Mouse (Mus musculus) gastrocnemius, adult 8-10 months (tissue): Measurements from ENCODE around the gene Ipo8. TPM values are rescaled to one million over a fixed set of nuclear protein-coding genes. Genes with fewer than 3 reads are reported as not detected.

Source experiments
- DNase-seq, 2 experiments: peaks; one replicate each; pipeline ENCODE4 v3.0.0; 2022; ENCODE audit warnings: low spot score in 2 of 2
- total RNA-seq, 4 experiments: library from RNA; stranded (reverse); gene quantifications; 2 replicates each; pipeline ENCODE4 v1.2.4; 2022

Ipo8 gene
- total RNA-seq, result 10 to 100 TPM; 15.8 to 20.4 (median 18.1) TPM

DNA sequence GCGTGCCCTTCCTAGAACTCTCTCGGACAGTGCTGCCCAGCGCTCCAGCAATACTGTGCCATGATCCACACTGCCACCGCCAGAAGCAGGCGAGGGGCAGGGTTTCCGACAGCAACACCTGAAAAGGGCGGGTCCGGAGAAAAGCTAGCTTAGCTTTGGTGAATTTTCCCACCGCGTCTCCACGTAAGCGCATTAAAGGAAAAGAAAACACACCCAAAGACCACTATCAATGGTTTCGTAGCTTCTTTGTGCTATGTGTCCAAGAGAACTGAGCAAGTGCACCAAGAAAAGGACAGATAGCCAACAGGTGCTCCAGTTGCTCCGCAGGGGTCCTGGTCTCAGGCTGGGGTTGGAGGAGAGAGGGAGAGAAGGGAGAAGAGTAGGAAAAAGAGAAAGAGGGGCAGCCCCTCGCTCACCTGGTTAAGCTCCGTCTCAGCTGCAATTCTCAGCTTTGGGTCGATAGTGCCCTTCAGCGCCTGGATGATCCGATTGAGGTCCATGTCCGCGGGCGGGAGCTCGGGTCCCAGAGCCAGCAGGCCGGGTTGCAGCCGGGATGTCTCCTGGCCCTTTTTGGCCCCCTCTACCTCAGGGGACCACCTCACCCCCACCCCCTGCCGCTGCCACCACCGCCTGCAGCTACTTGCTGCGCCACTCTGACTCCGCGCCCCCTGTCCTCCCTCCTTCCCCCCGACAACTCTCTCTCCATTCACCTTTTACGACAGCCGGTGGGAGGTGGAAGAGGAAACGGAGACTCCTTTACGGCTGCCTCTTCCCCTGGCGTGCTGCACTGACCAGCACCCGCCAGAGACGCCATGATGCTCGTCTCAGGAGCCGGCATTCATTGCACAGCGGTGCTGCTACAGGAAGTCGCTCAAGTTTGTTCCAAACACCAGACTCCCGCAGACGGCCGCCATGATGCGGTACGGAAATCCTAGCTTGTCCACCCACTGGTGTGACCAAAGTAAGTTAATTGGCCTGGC is at the start of gene Ipo8:
Gene Ipo8, minus strand, starts transcription at position 720 of the 980 bp plus-strand sequence.
- peak; percentile 85 to 88 for DNase-seq

DNA sequence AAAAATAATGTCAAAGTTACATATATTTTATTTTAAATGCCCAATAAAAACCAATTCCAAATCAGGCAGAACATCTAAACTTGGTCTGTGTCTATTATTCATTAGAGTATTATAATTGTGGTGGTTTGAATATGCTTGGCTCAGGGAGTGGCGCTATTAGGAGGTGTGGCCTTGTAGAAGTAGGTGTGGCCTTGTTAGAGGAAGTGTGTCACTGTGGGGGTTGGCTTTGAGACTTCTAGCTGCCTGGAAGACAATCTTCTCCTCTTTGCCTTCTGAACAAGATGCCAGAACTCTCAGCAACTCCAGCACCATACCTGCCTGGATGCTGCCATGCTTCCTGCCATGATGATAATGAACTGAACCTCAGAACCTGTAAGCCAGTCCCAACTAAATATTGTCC is 42.6 kb upstream of the Ipo8 start:
- no peak for DNase-seq

DNA sequence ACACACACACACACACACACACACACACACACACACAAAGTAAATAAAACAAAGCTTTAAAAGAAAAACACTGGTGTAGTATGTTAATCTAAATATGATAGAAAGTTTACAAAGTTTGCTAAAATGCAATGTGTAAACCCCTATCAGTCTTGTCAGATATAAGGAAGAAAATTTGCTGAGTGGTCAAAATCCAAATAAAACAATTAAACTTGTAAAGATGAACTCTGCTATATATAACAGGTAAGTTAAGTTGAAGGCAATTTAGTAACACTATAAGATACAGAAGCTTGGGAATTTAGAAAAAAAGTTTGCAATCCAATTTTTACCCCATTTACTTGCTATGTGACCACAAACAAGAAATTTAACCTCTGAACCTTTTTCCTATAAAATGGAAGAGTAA is 14.4 kb upstream of the Ipo8 start:
- DNase-seq, result no peak

DNA sequence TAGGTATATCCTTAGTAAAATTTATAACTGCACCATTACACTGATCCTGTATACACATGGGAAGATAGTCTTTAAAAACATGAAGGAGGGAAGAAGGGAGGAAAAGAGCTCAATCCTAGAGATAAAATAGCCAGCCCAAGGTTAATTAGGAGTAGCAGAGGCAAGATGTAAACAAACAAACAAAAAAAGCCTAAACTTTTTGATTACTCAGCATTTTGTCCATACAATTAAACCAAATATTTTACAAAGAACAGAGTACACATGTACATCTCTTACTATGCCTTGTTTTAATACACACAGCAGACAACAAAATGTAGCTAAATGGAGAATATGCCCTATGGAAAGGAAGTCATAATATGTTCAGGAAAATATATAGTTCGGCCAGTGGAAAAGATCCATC is 10.5 kb upstream of the Ipo8 start:
- no peak for DNase-seq

DNA sequence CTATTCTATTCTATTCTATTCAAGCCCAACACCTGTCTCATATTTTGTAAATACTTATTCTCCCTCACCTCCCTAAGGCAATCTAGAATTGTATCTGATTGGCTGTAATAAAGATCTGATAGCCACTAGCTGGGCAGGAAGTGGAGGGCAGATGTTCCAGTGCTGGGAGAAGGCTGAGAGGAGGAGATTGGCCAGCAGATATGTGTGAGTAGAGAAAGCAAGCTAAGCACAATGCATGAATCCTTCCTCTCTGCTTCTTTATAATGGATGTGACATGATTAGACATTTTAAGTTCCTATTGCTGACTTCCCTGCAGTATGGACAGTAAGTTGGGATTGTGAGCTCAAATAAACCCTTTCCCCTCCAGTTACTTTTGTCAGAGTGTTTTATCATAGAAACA is 7.2 kb upstream of the Ipo8 start:
- no peak for DNase-seq

DNA sequence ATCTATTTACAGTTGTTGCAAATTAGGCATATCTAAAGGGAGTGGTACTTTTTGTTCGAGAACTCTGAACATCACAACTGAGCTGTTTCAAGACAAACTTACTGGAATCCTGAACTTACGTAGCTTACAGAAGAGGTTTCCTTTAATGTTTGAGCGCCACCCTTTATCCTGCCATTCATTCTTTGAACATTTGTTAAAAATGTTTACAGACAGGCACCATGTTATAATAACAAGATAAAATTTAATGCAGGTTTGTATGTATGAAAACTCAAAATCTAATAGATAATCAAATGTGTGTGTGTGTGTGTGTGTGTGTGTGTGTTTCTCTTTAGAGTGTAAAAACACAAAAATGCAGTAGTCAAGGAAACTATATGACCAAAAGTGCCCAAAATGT is 458 bp upstream of the Ipo8 start:
- DNase-seq, result no peak

DNA sequence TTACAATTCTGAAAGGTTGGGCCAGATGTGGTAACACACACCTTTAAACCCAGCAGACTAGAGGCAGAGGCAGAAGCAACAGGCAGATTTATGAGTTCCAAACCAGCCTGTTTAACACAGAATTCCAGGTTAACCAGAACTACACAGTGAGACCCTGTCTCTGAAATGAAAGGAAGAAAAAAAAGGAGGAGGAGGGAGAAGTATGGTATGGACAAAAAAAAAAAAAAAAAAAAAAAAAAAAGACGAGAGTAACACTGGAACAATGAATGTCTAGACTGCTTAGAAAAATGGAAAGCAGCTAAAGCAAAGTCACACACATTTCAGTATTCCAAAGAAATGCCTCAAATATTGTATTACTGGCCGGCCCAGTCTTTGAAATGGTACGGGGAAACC is 916 bp downstream of the Ipo8 start:
- no peak for DNase-seq

DNA sequence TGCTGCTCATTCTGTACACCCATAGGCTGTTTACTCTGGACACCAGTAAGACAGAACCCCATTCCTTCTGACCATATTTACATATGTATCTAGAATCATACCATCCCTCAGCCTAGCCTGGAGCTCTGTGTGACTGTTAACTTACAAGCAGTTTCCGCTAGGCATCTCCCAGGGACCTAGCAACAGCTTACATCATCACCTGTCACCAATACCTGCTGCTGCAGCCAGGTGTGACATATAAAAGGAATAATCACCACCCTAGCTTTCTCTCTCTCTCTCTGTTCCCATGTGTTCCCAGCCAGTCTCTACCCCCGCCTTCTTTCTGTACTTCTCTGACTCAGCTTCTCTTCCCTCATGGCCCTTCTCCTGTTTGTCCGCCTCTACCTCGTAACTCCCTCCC is 5.1 kb downstream of the Ipo8 start:
- no peak for DNase-seq

DNA sequence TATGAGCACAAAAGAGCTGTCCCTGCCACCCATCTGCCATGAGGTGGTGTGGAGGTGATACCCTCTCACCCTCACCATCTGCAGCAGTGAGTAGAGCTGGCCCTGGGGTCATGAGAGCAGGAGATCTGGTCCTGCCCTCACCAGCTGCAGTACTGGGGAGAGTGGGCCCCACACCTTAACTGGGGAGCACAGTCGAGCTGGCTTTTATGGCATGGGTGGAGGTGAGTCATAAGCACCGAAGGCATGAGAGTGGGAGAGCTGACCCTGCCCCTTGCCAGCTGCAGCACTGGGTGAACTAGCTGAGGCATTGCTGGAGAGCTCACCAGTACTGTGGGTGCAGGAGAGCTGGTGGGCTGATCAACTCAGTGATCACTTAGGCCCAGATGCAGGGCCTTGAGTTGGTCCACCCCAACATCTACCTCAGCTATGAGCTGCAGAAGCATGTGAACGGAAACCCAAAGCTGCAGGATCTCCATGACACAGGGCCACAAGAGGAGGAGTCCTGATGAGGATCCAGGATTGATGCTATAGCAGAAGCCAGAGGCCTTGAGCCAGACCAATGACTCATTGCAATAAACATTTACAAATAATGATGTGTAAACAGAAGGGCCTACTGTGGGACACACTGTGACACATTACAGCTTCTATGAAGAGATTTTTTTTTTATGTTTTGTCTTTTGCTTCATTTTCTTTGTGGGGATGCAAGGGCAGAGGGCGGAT is 12.5 kb downstream of the Ipo8 start:
- DNase-seq, result no peak

DNA sequence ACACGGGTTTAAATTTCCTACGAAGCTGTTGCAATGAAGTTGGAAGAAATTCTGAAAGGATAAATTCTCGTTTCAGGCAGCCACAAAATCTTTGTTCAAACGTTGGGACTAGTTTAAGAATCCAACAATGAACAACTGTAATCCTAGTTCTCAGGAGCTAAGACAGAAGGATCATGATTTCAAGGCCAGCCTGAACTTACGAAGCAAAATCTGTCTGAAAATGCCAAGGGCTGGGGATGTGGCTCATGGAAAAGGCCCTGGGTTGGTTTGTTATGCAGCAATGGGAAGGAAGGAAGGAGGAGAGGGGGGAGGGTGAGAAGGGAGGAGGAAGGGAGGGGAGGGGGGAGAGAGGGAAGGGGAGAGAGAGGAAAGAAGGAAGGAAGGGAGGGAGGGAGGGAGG is 14.5 kb downstream of the Ipo8 start:
- DNase-seq, result no peak

DNA sequence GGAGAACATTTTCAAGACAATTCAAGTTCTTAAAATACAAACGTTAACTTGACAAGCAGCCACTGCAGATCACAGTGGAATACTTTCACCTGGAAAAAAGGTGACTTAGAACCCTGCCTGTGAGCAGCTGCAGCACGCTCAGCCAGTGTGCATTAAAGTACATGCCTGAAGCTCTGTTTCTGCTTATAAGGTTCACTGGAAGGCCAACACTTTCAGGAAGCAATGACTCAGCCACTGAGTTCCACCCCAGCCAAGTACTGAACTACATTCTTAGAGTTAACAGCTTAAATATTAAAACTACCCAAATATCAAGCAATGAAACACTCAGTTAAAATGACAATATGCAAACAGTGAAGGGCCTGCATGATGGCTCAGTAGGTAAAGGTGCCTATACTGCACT is 20.1 kb downstream of the Ipo8 start:
- DNase-seq, result no peak

DNA sequence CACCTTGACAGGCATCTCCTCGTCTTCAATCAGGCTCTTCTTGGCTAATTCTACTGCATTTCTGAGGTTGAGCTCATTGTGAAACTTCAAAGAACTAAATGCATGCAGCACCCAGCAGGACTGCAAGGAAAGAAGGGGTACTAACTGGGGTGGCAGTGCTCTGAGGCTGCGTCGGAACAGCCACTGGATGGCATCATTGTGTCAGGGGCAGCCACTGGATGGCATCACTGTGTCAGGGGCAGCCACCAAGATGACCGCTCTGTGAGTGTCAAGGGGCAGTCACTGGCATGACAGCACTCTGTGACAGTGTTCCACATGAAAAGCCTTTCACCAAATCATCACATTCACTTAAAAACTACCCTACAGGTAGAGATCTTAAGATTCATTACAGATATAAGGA is 31.5 kb downstream of the Ipo8 start:
- no peak for DNase-seq

DNA sequence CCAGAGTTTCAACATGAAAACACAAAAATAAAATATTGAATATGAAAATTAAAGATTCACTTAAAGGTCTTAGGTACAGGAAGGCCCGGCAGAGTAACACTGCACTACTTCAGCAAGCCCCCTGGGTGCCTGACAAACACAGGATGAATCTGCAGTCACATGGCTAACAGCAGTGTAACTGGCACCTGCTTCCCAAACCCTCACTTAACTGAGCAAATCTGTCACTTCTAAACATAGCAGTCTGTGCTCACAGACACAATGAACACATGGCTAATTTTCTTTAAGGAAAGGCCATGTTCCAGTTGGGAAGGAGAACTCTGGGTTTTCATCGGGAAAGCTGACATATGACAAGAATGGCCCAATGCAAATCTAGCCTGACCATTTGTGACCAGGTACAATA is 36.1 kb downstream of the Ipo8 start:
- no peak for DNase-seq

DNA sequence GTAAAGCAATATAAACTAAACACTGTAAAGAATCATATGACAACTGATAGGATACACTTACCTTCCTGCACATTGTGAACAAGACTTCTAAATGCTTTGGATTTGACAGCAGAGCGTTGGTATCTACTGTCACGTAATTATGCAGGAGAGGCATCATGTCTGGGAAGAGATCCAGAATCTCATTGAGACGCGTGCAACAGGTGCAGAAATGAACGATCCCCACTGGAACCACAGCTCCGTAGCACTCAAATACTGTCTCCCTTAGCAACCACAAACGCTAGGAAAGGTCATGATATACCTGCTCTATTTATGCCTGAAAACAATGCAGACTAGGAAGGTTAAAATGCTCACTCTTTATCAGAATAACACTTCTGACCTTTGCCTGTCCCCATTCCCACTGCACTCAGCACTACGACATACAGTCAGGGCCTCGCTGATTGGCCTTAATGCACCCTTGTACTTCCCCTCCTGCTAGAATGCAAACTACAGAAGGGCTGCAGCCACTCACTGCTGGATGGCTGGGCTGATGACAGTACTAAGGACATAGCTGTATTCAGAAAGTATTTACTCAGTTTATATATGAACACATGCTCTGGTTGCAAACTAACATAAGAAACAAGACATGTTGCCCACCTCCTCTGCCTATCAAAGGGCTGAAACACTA is 42.1 kb downstream of the Ipo8 start:
- no peak for DNase-seq

DNA sequence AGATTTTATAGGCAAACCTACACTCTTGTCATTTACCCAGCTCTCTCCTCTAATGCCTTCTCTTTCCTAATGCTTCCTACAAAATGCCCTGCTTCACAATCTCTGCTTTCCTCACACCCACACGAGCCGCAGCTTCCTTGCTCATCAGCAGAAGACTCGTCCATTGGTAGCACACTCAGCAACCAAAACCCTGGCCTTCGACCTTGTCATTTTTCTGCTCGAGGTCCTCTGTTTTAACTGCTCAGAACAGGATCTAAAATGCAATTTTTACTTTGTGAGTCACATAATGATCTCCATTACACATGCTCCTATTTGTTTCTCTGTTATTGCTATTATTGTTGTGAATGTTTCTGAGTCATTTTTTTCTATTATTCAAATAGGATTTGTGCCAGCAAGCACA is 45.1 kb downstream of the Ipo8 start:
- DNase-seq, result no peak

DNA sequence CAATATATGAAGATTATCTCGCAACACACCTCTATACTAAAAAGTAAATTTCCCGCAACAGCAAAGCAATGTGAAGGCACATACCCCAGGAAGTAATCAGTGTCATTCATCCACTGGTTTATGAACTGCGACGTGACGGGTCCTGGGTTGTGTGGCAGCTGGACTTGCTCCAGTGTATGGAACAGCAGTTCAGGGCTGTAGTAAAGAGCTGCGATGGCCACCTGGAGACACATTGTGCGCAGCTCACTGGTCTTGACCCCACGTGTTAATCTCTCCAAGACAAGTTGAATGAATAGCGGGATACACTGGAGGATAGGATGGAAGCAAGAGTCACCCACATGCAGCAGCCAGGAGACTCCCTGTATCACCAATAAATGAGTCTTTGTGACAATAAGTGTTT is 46.8 kb downstream of the Ipo8 start:
- no peak for DNase-seq

DNA sequence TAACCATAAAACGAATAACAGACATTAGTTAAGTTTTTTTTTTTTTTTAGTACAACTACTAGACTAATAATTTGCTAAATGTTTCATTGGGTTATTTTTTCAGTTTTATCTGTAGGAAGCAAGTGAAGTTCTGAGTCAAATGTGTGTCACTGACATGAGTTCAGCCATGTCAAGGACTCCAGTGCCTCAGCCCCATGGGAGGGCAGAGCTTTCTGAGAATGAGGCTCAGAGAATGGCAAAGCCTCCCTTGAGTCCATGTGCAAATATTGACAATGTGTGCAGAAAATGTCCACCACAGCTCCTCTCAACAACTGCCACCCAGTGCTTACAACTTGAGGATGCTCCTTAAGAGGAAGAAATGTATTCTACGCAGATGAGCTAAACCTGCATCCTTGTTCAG is 55.0 kb downstream of the Ipo8 start:
- DNase-seq, result no peak

DNA sequence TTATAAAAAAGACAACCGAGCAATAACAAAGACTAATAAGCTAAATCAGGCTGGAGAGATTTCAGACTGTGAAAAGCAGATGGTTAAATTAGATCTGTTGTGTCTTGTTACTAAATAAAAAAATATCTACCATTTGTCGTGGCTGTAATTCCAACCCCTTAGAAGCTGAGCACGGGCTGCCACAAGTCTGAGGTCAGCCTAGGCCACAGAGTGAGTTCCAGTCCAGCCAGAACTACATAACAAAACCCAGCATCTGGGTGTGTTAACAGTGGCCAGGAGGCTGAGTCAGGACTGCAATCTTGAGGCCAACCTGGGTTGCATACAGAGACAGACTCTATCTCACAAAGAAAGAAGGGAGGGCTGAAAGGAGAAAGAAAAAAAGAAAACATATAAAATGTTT is 59.8 kb downstream of the Ipo8 start:
- DNase-seq, result no peak

DNA sequence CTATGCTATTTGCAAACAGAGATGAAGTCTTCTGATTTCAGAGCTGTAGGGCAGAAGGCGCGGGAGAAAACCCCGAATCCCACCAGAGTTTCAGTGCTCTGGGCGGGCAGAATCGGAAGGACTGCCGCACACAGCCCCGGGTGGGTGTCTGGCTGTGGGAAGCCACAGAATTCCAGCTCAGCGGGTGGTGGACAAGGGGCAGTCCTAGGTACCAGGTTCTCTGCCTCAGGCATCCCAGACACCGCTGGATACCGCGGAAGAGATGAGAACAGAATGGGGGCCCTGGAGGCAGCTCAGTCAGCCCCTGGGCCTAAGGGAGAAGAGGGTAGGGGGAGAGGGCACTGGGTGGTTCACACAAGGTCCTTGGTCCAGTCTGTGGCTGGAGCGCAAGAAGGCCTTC is 62.8 kb downstream of the Ipo8 start:
- no peak for DNase-seq

DNA sequence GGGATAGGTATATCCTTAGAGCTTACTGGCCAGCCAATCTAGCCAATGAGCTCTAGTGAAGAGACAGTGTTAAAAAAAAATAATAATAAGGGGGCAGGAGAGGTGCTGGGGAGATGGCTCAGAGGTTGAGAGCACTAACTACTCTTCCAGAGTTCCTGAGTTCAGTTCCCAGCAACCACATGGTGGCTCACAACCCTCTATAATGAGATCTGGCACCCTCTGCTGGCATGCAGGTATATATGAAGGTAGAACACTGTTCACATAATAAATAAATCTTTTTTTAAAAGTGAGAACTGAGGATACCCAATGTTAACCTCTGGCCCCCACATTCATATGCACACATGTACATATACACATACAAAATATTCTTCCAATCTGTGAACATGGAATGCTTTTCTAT is 64.0 kb downstream of the Ipo8 start:
- DNase-seq, result no peak

DNA sequence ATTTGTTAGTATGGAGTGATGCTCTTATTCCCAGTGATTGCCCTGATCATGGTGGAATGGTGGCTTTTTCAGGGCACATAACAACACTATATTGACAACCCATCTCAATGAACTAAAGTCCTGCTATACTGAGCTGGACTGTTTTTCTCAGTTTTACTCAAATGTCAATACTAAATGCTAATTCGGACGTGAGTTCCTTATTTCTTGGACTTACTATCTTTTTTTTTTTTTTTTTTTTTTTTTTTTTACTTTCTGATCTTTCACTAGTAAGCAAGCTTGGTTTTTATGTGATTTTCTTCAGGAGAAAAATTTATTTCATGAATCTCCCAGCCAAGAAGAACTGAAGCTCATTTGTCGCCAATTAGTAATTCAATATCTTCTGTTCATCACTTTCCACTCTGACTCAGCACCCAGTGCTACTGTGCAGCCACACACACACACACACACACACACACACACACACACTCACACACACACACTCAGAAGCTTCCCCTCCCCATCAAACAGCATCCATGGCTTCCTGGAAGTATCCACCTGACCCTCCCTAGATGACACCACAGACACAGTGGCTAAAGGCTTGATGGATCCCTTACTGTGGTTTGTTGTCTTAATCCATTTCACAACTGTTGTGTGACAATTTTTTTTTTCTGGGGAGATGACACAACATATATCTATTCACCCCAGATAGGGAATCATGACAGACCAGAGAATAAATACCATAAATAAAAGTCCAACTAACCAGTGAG is 69.1 kb downstream of the Ipo8 start:
- no peak for DNase-seq

DNA sequence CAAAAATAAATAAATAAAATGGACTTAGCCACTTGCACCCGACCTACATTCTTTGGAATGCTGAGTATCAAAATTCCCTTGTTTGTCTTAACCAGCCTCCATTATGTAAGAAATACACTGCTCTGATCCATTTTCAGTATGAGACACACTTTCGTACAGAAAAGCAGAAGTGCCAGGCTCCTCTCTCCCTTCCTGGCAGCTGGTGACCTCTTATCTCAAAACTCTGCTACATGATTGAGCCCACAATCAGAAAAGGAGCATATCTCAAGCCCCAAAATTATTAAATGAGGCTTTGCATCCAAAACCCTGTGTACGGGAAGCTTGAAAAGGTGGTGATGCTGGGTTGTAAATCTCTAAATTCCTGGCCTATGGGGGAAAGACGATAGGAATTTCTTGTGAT is 69.8 kb downstream of the Ipo8 start:
- no peak for DNase-seq
